Mouse (Mus musculus) urinary bladder, postnatal 14 days (tissue): ENCODE measurements around the gene Ubxn1.
A peak's percentile ranks its signal among the peaks of the same experiment; 100 is the strongest.
"Not testable (repeated sequence)": the region's sequence is repeated elsewhere in the genome, so short reads cannot be mapped to it uniquely, and the experiment has no call there.

ENCODE experiments used
- DNase-seq: peaks from one replicate; pipeline ENCODE4 v3.0.0; 2021; ENCODE audit warnings: low spot score

The Ubxn1 gene

DNA sequence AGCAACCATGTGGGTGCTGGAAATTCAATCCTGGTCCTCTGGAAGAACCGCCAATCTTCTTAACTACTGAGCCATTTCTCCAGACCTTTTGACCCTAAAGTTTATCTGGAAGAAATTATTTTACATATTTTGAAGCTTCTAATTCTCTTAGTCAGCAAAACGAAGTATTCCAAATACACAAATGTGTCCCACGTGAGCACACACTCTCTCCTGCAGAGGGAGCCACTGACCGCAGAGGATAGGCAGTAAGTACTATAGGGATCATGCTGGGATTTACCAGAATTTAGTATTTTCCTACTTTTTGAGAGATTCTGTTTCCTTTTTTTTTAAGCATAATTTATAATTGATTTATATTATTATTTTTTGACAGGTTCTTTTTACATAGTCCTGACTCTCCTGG, 13.6 kb upstream of the Ubxn1 start:
- DNase-seq = peak; percentile 67

DNA sequence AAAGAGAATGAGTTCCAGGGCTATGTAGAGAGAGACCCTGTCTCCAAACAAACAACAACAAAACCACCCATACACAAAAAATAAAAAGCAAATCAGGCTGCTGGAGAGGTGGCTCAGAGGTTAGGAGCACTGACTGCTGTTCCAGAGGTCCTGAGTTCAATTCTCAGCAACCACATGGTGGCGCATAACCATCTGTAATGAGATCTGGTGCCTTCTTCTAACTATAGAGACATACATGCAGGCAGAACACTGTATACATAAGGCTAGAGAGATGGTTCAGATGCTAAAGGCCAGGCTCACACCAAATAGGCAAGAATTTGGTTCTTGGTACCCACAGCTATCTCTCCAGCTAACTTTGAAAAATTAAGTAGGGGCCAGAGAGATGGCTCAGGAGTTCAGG, 12.3 kb upstream of the Ubxn1 start:
- DNase-seq = no peak

DNA sequence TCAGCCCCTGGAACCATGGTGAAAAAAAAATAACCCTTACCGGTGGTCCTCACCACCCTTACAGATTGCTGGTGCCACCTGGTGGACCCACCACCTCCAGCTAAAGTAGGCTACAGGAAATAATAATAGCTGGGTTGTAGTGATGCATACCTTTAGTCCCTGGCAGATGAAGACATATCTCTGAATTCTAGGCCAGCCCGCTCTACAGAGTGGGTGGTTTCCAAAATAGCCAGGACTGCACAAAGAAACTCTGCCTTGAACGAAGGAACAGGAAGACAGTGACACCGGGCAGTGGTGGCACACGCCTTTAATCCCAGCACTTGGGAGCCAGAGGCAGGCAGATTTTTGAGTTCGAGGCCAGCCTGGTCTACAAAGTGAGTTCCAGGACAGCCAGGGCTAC, 7.0 kb upstream of the Ubxn1 start:
- no peak for DNase-seq

DNA sequence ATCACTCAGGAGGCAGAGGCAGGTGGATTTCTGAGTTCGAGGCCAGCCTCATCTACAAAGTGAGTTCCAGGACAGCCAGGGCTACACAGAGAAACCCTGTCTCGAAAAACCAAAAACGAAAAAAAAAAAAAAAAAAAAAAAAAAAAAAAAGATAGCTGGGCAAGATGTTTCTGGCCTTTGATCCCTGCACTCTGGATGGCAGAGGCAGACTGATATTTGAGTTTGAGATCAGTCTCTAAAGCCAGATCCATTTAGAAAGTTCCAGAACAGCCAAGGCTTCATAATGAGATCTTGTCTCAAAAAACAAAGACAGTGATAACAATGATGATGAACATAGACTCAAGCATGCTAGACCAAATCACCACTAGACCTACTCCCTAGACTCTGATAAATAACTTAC, 915 bp upstream of the Ubxn1 start:
- not testable (repeated sequence) for DNase-seq

DNA sequence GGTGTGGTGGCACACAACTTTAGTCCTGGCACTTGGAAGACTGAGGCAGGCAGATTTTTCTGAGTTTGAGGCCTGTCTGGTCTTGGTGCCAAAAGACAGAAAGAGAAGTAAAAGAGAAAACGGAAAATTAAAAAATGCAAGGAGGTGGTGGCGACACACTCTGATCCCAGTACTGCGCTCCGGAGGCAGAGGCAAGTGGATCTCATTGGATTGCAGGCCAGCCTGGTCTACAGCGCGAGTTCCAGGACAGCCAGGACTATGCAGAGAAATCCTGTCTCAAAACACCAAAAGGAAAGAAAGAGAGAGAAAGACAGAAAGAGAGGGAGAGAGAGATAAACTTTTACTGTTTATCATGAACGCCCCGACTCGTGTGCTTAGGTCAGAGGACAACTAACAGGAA, 458 bp upstream of the Ubxn1 start:
- no peak for DNase-seq

DNA sequence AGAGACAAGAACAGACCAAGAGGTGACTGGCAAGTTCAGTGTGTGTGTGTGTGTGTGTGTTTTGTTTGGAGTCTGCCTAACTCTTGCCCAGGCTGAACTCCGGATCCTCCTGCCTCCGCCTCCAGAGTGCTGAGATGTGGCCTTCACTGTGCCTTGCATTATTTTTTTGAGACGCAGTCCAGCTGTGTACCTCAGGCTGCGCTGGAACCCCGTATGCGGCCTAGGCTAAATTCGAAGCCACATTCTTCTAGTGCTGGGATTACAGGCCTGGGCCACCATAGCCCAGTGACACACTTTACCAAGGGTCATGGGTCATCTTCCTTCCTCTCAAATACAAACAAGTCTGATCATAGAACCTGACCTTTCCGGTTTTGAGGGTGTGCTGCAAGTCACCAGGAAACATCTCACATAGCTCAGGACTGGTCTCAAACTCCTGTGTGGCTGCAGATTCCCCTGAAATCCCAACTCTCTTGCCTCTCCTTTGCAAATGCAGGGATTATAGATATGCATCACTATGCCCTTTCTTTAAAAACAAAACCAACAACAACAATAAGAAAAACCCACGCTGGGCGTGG, 1.1 kb downstream of the Ubxn1 start:
- no peak for DNase-seq

DNA sequence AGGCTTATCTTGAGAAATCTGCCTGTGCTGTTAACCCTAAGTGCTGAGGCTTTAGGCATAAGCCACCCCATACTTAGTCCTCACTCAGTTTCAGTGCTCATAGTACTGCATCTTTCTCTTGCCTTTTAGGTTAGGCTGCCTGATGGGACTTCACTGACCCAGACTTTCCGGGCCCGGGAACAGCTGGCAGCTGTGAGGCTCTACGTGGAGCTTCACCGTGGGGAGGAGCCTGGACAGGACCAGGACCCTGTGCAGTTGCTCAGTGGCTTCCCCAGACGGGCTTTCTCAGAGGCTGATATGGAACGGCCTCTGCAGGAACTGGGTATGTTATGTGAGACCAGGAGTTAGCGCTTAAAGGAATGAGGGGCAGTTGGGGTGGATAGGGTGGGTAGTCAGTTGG, 3.7 kb downstream of the Ubxn1 start:
- no peak for DNase-seq

DNA sequence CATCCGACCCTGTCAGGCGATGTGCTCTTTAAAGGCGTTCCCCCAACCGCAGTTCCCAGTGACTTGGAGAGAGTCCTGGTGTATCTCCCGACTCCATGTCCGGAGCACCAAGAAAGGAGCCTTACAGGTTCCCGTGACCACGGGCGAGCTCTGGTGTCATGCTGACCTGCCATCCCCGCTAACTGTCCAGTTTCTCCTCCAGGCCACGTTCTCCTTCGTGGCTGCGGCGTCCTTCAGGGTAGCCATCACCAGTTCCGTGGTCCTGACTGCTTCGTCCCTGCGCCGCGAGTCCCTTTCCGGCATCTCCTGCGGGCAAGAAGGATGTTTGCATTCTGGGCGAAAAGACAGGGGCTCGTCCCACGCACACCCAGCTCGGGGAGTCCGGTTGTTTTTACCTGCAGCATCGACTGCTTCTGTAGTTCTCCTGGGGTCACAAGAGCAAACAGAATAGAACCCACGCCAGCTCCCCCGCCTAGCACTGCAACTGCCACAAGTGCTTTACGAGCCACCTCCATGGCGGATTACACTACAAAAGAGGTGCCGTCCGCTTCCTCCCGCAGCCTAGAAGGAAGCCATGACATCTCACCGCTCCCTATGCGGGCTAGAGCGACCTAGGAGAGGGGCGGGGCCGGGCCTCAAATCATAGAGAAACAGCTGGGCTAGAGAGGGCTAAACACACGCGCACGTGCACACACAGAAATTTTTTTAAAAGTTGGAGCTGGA, 9.2 kb downstream of the Ubxn1 start, which contains the start of gene Uqcc3:
Uqcc3 (minus strand) TSS at position 613 of the 723 bp plus-strand sequence.
- DNase-seq = peak; percentile 90

DNA sequence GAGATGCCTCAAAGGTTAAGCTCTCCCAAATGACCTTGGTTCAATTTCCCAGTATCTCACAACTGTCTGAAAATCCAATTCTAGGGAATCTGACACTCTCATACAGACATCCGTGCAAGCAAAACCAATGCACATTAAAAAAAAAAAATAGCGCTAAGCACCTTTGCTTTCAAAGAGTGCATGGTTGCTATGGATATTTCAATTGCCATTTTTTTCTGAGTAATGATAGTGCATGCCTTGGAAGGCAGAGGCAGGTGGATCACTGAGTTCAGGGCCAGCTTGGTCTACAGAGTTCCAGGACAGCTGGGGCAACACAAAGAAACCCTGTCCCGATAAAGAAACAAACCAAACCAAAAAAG, 9.7 kb downstream of the Ubxn1 start:
- no peak for DNase-seq

DNA sequence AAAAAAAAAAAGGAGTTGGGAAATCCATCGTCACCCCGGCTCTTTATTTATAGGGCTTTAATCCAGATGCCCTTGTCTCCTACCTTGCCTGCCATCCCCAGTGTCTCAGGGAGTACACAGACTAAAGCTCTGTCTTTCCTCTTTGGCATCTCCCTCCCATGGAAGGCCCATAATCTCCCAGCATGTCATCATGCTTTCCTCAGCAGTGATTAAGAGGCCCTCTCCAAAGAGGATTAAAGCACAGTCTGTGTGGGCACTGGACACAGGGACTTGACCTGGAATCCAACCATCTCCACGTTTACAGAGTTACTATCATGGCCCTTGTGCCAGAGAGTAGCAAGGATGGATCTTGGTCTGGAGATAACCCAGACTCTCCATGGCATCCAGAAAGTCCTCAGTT, 12.3 kb downstream of the Ubxn1 start, which contains the start of the genes Lbhd1 and Gm49403:
Lbhd1 (plus strand) TSS at position 117 of the 400 bp plus-strand sequence.
Gm49403 (plus strand) TSS at position 315 of the 400 bp plus-strand sequence.
- no peak for DNase-seq

DNA sequence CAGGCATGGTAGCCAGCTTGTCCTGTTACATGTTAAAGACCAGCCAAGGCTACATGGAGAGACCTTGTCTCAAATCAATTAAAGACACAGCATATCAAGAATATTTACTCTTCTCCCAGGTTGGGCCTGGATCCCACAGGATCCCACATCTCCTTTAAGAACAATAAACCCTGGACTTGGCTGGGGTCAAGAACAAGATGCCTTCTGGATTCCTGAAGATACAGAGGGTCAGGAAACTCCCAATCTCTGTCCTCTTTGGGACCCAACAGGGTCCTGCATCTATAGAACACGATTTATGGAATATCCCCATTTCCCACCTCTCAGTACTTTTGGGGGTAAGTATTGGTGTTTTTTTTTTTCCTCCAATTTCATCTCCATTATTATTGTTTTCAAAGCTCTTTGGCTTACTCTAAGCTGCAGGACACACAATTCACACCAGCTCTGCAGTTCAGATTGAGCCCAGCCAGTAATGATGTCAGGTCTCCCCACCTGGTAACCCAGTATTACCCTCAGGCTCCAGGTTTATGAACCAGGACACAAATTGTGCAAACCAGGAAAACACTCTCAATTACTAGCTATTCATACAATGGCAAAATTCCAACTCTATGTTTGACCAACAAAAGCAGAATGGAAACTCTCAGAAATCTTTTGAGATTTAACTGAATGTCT, 15.8 kb downstream of the Ubxn1 start:
- DNase-seq = no peak

DNA sequence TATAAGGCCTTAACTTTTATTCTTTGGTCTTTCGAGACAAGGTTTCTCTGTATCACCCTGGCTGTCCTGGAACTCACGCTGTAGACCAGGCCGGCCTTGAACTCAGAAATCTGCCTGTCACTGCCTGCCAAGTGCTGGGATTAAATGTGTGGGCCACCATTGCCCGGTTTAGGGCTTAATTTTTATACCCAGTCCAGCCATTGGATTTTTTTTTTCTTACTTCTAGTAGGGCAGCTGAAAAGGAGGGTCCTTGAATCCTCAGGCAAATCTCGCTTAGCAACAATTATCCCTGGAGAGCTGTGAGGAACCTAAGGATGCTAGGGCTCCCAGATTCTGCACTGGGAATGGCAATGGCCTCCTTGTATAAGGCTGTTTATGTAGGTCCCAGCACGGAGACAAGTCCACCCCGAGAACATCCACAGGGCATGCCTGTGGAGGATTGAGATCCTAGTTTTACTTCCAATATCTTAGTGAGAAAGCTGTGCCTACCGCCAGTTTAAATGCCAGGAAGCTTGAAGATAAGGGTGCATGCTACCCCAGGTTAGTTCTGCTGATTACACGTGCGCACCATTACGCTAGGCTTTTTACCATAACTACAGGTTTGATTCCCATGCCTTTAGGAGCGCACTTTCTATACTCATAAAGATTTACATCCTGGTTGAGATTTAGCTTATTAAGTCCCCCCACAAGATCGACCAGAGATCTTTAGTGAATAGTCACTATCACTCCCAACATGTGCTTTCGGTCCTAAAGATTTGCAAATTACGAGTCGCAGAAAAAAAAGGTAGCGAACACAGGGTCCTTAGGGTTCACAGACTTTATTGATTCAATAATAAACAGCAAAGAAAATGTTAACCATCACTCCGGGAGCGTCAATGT, 16.5 kb downstream of the Ubxn1 start:
- DNase-seq = no peak

DNA sequence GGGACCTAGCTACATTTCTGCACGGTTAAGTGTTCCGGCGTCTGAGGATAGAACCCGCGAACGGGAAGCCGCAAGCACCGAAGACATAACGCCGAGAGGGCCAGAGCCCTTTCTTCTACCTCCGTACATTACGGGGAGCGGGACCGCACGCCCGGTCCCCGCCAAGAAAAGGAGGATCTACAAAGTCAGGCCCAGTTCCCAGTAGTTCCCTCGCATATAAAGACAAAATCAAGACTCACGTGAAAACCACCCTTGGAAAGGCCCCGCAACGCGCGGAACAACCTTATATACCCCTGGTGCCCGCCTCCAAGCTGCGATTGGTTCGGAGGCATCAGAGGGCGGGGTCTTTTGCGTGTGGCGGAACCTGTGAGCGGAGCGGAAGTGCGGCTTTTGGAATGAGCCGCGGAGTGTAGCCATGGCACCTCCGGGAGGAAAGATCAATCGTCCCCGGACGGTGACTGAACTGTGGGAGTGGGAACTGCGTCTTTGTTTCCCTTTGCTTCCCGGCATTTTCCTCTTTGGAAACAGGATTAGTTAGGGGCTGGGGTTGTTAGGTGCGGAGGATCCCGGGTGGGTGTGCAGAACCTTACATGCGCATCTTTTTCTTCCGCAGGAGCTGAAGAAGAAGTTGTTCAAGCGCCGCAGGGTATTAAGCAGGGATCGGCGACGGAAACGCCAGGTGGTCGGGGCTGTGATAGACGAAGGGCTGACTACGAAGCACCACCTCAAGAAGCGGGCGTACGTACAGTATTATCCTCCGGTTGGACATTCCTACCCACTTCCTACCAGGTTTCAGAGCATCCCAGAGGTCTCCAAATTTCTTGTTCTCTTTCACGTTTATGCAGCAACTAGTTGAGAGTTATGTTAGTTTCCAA, 17.5 kb downstream of the Ubxn1 start, which contains the start of the genes 1810009A15Rik and Gm49416:
1810009A15Rik (plus strand) TSS at position 343 of the 875 bp plus-strand sequence.
Gm49416 (plus strand) TSS at position 416 of the 875 bp plus-strand sequence.
- DNase-seq = peak; percentile 96

DNA sequence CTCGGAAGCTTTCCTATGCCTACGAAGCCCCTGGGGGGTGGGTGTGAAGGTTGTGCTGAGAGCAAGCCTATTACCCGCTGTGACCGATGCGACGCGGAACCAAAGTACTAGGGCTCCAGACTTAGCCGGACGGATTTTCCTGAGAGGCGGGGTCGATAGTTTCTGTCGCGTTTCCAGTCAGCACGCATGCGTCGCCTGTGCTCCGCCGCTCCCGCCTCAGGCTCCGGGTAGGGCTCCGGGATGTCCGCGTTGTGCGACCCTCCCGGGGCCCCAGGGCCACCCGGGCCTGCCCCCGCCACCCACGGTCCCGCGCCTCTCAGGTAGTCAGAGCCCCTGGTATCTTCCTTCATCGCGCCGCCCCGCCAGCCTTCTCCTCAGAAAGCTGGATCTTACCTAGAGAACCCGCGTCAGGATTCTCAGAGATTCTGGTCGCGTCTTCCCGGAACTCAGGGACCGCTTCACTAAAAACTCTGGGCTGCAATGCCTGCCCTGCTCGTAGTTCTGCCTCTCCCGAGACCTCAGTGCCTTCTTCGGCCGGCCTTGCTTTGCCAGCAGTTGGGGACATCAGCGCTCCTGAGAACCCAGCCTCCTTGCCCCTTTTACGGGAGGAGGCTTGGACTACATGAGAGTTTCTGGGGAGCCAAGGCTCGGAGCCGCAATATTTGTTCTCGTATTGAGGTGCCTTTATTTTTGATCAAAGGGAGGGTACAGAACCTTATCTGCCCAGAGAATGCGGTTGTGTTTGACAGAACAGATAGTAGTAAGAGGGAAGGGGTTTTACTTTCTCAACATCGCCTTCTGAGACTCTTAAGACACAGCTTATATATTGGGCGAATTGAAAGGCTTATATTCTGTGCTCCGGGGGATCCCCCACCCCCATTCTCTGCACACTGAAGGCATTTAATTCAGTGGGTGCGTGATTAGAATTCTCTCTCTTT, 21.8 kb downstream of the Ubxn1 start, which contains the start of gene Ints5:
Ints5 (plus strand) TSS at position 177 of the 938 bp plus-strand sequence.
- DNase-seq = peak; percentile 84

DNA sequence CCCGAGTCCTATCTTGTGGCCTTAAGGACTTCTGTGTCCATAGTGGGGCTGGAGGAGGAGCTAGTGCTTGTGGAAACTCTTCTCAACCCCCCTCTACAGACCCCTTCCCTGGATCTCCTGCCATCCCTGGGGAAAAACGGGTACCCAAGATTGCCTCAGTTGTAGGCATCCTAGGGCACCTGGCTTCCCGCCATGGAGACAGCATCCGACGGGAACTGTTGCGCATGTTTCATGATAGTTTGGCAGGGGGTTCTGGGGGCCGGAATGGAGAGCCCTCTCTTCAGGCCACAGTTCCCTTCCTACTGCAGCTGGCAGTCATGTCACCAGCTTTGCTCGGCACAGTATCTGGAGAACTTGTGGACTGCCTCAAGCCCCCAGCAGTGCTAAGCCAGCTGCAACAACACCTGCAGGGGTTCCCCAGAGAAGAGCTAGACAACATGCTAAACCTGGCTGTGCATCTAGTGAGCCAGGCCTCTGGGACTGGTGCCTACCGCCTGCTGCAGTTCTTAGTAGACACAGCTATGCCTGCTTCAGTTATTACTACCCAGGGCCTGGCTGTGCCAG, 24.2 kb downstream of the Ubxn1 start:
- DNase-seq = no peak

DNA sequence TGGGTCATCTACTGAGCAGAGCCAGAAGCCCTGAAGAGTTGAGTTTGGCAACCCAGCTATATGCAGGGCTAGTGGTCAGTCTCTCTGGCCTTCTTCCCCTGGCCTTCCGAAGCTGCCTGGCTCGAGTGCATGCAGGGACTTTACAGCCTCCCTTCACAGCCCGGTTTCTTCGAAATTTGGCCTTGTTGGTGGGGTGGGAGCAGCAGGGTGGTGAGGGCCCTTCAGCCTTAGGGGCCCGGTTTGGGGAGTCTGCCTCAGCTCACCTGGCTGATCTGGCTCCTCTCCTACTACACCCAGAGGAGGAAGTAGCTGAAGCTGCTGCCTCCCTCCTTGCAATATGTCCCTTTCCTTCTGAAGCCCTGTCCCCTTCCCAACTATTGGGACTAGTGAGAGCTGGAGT, 24.9 kb downstream of the Ubxn1 start:
- not testable (repeated sequence) for DNase-seq

DNA sequence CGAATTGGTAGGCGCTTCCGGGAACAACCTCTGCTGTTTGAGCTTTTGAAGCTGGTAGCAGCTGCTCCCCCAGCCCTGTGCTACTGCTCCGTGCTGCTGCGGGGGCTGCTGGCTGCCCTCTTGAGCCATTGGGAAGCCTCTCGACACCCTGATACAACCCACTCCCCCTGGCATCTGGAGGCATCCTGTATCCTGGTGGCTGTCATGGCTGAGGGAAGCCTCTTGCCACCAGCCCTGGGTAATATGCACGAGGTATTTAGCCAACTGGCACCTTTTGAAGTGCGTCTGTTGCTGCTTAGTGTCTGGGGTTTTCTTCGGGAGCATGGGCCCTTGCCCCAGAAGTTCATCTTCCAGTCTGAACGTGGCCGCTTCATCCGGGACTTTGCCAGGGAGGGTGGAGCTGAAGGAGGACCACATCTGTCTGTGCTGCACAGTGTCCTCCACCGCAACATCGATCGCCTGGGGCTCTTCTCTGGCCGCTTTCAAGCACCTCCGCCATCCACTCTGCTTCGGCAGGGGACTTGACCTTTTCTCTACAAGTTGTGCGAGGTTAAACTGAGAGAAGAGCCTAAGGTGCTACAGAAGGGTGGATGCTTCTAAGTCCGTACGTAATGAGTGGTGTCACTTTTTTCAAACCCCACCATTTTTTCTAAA, 26.0 kb downstream of the Ubxn1 start:
- DNase-seq = peak; percentile 58

DNA sequence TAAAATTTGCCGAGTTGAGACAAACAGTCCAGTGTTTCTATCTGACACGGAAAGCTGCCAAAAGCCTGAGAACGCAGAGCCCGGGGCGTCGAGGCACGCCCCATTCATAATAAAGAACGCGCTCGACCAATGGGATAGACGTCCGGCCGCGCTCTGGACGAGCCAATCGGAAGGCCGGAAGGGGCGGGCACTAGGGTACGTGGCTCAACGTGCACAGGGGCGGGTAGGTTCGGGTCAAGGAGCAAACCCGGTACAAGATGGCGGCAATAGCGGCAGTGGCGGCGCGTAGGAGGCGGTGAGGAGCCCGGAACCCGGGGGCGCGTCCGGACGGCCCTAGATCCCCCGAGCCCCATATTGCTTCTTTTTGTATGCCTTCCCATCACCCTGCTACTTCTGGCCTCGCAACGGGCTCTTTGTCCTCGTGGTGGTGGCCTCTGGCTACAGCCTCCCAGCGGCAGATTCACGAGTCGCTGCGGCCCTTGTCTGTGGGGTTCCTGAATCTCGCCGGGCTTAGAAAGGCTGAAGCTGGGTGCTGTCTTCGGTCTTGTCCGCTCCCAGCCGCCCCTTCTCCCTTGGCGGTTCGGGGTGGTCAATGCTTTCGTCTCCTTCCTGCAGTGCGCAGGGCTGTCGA, 26.7 kb downstream of the Ubxn1 start, which contains the start of gene Ganab:
Ganab (plus strand) TSS at position 207 of the 631 bp plus-strand sequence.
- DNase-seq = peak; percentile 96
